Mouse (Mus musculus): ENCODE results near the gene AI661453.

- TF ChIP-seq RCOR1 (conservative IDR thresholded peaks at IDR 0.05; ENCODE audit: low read depth, low read length) (no peak), MAX (IDR thresholded peaks at IDR 0.05; ENCODE audit: low read length) (no peak), CTCF (conservative IDR thresholded peaks at IDR 0.05 in 1 of 2, IDR thresholded peaks at IDR 0.05 in 1 of 2; ENCODE audit: low read depth in 2 of 2, low read length in 2 of 2) (no peak), POLR2A (IDR thresholded peaks at IDR 0.05; ENCODE audit: low read depth, low read length) (no peak), USF1 (IDR thresholded peaks at IDR 0.05; ENCODE audit: low read depth, low read length) (no peak), JUND (conservative IDR thresholded peaks at IDR 0.05; ENCODE audit: low read depth, low read length) (no peak), EP300 (IDR thresholded peaks at IDR 0.05; ENCODE audit: low read length) (no peak)
Observed at GRCm38 (mm10) chr17:47420195-47420594, 16.2 kb upstream of the AI661453 start.

All from CH12.LX (cell line).